In genomic region chr10:86296111-86296510, GRCm38 (mm10) we compare ENCODE assay signal across 9 mouse cellular contexts. TPM values are rescaled to one million over a fixed set of nuclear protein-coding genes. Genes with fewer than 3 reads are reported as not detected.
A peak's percentile ranks its signal among the peaks of the same experiment; 100 is the strongest.
DNase-seq lines count a peak whose midpoint lies in the region; ATAC-seq lines count a peak whose summit lies in the region.
"Had no signal": no experiment of that assay in that cellular context is flagged by ENCODE, and none has a peak within 500 bp of the region (broad histone marks: within the 10 kb centered on the region; RNA-seq: fewer than 3 reads in every experiment).

No protein-coding gene starts in this region.

- peak overlapping the region; percentile 12; the same call in 1 of the 2 replicates for H3K4me3 ChIP-seq in hindbrain, embryonic 12.5 days

- 4% methylated on average over 14 of the region's 14 CpGs for WGBS in hindbrain, embryonic 12.5 days

- peak overlapping the region; percentile 54 for H3K4me2 ChIP-seq in hindbrain, embryonic 12.5 days (replicated peaks)

- H3K36me3 ChIP-seq in hindbrain, embryonic 12.5 days, result no peaks in the 10 kb centered on the region

- no peaks in the 10 kb centered on the region for H3K9me3 ChIP-seq in hindbrain, embryonic 12.5 days (replicated peaks)

- peak overlapping the region; percentile 23 for H3K9ac ChIP-seq in hindbrain, embryonic 12.5 days

- peaks cover 21% of the 10 kb centered on the region for H3K4me1 ChIP-seq in hindbrain, embryonic 12.5 days

- peak; percentile 90 for DNase-seq in NIH3T3 (ENCODE audit: low read depth)
- peak; percentile 70 for DNase-seq in cerebellum, adult 9-11 months
- DNase-seq in frontal cortex, postnatal 10 days (ENCODE audit: low spot score in 2 of 2), result peak; percentile 42 to 73
- peak; percentile 75 to 80 for DNase-seq in layer of hippocampus, postnatal 25 days (ENCODE audit: extremely low spot score in 1 of 2, low spot score in 1 of 2)
- peak; percentile 84 for DNase-seq in lung, postnatal 14 days
- DNase-seq in retina, postnatal 1 day, result peak; percentile 83
- DNase-seq in urinary bladder, adult 2 months (ENCODE audit: low spot score), result peak; percentile 55

- ATAC-seq in hindbrain, embryonic 12.5 days (ENCODE audit: low FRiP score), result peak; percentile 55; the same call in 1 of the 2 replicates

- no peak overlapping the region for H3K27ac ChIP-seq in hindbrain, embryonic 12.5 days
- H3K27ac ChIP-seq: macrophage had no signal

- H3K27me3 ChIP-seq in hindbrain, embryonic 12.5 days, result peaks cover 9% of the 10 kb centered on the region; the same call in 1 of the 2 replicates

RNA-seq across cellular contexts. Expression of gene Timp3, which starts 4.1 kb away (rescaled TPM):
- 42.3 and 46.1 TPM in 2 replicates for polyA plus RNA-seq in hindbrain, embryonic 12.5 days (2016; fragmentation: Nextera tagmentation; extraction: Ambion mirVana)
- total RNA-seq in layer of hippocampus, postnatal 25 days (2021), result 10 to 100 TPM; 50.1 to 55.1 TPM
- 182 and 201 TPM in 2 replicates for polyA plus RNA-seq in urinary bladder, adult 2 months (2012; rRNA removed)
